Mouse (Mus musculus): ENCODE results near the gene Gin1.
"Not testable (repeated sequence)": the region's sequence is repeated elsewhere in the genome, so short reads cannot be mapped to it uniquely, and the experiment has no call there.

Gin1 gene

DNA sequence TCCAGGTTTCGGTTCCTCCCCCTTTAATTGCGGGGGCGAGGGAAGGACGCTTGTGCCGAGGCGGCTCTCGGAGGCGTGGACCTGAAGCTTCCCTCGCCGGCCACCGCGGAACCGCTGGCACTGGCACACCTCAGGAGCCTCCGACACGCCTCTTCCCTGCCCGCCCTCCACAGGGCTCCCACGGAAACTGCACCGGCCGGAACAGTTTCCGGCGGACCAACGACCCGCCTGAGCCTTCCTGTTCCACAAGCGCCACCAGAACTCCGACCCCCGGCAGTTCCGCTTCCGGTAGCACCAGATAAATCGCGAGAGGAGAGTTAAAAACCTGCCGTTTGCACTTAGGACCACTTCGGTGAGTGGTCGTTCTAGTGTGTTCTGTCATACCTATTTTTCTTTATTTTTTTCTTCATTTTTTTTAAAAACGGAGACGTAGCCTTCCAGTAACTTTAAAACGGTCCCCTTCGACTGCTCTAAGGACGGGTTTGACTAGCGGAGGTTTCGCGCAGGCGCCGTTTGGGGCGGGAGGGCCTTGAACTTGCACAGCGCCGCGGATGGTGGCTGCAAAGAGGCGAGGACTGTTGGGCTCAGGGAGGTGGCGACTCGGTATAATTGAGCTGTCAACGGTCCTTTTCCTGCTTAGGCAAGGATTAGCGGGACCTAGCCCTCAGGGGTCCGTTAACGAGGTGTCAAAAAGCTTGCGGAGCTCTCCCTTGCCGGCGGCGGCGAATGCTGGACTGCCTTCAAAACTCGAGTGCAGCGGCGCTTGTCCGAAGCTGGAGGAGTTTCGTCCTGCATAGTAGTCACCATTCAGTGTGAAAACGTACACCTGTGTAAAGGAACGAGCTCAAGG, at the start of gene Gin1, which contains the start of gene Ppip5k2:
TSS of gene Gin1 (plus strand) at position 269 of the 850 bp plus-strand sequence.
TSS of gene Ppip5k2 (minus strand) at position 508 of the 850 bp plus-strand sequence.
- DNase-seq (ENCODE audit: low read depth, low spot score): peak; percentile 89

DNA sequence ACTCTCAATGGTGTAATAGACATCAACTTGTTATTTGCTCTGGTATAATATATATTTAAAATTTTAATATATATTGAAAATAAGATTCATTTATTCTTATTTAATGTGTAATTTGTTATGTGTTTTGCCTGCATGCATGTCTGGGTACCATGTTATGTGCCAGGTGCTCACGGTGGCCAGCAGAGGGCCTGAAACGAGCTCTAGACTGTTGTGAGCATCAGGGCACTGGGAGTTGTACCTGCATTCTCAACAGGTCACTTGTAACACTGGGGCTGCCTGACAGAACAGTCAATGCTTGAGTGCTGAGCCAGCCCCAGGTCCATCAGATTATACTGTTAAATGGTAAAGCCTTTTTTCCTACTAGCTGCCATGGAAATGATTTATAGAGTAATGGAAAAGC, 43.2 kb upstream of the Gin1 start:
- DNase-seq (ENCODE audit: low read depth, low spot score): no peak

DNA sequence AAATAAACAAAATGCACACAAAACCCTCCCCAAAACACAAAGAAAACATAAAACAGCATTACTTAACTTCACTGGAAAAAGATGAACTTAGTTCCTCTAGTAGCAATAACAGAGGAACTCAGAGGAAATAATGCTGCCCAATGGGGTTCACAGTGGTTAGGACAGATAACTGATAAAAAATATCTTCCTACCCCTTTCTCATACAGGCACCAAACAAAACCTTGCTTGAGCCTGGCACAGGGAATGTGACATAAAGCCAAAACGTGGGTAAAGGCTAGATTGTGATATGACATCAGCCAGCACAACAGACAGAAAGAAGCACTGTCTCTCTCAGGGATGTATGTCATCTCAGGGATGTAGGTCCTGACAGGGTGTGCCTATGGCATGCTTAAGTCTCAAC, 40.6 kb upstream of the Gin1 start:
- DNase-seq (ENCODE audit: low read depth, low spot score): no peak

- DNase-seq (ENCODE audit: low read depth, low spot score): no peak
Observed at GRCm38 (mm10) chr1:97743063-97743462, 26.9 kb upstream of the Gin1 start.

DNA sequence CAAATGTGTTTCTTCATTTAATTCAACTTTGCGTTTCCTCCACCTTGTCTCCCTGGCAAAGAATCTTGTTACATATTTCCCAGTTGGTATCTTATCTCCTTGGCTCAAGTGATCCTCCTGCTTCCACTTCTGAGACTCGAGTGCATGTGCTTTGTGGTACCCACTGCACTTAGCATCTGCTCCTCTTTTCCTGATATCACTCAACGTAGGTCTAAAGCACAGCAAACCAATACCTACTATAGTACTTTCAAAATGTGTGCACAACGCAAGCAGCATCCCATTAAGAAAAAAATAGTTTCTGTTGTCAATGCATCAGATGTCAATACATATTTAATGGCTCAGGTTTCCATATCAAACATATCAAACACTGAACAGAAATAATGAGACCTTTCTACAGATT, 24.3 kb upstream of the Gin1 start:
- no peak for DNase-seq (ENCODE audit: low read depth, low spot score)

DNA sequence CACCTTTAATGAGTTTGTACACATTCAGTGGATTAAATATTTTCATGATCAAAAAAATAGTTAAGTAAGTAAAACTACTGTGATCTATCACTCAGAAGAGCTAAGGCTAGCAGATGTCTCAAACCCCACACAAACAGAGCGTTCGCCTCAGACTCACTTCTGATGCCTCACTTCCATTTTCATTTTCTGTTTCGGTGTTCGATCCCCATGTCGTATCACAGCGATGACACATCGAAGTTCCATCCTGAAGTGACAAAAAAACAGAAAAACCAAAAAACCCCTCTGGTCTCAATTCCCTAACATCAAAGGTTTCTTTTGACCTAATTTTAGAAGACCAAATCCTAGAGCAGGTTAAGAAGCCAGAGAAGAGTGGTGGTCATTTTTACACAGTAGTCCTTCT, 23.7 kb upstream of the Gin1 start:
- no peak for DNase-seq (ENCODE audit: low read depth, low spot score)

DNA sequence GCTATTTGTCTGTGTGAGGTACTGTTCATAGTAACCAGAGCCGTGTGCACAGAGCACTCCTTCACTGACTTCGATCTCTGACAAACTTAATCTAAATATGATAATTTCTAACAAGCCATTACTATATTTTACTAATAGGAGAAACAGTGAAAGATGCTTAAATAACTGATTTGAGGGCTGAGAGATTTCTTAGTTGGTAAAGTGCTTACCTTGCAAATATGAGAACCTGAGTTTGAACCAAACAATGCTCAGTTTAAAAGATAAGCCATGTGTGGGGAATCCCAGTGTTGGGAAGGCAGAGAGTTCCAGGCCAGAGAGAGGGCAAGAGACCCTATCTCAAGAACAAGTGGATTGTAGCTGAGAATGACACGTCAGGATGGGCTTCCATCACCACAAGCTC, 21.8 kb upstream of the Gin1 start:
- no peak for DNase-seq (ENCODE audit: low read depth, low spot score)

DNA sequence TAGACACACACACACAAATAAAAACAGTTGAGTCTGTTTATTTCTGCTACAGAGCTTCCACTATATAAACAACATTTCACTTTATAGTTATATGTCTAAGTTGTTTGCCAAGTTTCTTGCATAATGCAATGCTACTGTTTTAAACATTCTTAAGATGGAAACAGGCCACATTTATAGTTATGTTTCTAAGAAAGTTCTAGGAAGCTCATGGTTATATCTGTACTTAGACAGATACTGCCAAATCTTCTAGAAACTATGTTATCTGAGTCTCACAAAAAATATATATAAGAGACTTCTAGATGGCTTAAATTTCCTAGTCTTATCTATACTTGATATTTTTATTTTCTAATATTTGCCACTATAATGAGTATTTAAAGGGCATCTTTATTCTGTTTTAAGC, 16.8 kb upstream of the Gin1 start:
- no peak for DNase-seq (ENCODE audit: low read depth, low spot score)

GRCm38 (mm10) chr1:97754392-97754791, 15.6 kb upstream of the Gin1 start:
- DNase-seq (ENCODE audit: low read depth, low spot score): no peak

DNA sequence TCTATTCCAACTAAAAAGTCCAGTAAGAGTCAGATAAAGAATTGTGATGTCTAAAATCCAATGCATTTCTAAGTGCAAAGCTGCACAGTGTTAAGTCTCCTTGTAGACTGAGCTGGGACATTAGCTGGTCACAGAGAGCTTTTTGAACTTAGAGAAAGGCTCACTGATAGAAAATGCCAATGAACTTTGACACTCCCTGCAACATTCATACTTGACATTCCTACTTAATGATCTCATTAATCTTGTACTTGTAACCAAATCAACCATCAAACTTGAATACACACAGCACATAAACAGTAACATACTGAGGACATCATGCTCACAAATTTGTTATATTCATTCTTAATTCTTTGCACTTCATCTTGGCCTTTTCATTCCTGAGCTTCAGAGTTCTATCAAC, 10.1 kb upstream of the Gin1 start:
- DNase-seq (ENCODE audit: low read depth, low spot score): no peak

DNA sequence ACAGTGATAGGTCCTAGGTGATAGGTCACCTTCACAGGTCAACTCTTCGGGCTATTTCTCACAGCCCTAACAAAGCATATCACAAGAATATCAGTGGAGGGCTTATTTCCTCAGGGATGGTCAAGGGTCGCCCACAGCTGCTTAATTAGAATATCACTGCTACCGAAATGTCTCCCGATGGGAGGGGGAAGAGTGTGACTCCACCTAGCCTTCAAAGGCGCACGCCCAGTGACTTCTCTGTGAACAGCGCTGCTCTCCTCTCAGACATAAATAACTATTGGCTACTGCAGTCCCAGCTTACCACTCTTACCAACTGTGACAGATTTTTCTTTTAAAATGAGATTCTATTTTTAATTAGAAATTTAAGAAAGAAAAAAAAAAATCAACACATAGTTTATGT, 9.4 kb upstream of the Gin1 start:
- DNase-seq (ENCODE audit: low read depth, low spot score): no peak

DNA sequence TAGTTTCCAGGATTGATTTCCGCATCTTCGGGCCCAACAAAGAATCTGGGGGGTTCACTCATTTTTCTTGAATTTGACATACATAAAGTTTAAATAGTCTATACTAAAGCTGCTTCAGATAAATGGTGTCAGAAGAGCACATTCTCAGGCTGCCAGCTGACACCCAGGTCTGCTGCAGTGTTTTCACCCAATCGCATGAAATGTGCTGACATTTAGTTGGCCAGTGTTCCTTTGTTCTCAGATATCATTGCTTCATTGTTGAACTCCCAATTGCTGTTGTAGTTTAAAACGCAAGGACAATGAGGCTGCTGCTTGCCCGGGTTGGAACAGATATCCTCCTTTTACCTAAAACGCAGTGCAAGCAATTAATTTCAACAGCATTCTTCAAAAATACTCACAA, 8.5 kb upstream of the Gin1 start:
- DNase-seq (ENCODE audit: low read depth, low spot score): no peak

- DNase-seq (ENCODE audit: low read depth, low spot score): not testable (repeated sequence)
Observed at GRCm38 (mm10) chr1:97765712-97766111, 4.3 kb upstream of the Gin1 start.

DNA sequence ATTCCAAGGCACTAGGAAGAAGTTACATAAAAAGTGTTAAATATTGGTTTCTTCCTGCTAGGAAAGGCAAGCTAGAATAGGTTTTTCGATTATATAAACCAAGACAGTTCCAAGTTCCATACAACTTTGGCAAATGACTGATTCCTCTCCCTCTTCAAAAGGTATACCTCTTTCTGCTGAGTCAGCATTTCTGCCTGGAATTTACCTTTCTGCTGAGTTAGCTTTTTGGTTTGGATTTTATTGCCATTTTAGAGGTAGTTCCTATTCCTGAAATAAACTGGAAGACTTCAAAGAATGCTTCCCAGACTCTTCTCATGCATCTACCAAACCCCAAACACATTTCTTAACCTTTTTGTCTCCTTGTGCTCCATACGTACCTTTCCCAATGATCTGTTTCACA, 1.9 kb upstream of the Gin1 start:
- no peak for DNase-seq (ENCODE audit: low read depth, low spot score)

DNA sequence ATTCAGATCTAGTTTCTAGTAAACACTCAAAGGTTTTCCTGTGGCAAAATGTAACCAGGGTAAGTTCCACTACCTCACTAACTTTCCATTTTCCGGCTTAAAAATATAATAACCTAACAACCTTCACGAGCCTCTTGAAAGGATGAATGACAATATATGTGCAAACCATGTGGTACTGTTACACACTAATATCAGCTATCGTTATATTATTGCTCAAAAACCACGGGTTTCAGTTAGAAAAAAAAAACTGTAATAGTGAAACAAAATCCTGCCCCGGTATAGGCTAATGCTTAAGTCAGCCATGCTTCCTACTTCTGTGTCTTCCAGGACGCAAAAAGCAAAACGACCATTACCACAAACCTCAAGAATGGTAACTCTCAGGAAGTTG, 1.1 kb upstream of the Gin1 start:
- no peak for DNase-seq (ENCODE audit: low read depth, low spot score)

DNA sequence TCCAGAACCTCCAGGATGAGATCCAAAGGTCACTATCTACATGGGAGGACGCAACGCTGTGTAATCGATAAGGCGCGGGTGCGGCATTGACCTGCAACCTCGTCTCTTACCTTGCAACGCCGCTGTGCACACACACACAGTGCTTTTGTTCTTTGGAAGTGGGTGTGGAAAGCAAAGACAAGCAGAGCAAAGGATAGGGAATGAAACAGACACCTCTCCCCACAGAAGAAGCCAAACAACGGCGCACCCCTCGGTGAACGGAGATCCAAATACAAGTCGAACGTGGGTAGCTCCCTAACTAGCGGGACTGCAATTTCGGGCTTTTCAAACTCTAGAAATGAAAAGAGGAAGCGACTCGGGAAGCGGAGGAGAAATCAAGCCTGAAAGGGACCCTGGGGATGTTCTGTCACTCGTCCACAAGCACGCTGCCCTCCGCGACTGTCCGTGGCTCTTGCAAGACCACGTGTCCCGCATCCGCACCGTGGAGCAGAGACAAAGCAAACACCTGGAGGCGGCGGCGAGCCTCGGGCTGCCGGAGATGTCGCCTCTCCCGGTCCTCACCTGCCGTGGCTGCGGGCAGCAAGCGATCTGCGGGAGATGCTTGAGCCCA, 573 bp upstream of the Gin1 start:
- peak; percentile 1 for DNase-seq (ENCODE audit: low read depth, low spot score)

GRCm38 (mm10) chr1:97771118-97771517, 1.1 kb downstream of the Gin1 start:
- DNase-seq (ENCODE audit: low read depth, low spot score): no peak

DNA sequence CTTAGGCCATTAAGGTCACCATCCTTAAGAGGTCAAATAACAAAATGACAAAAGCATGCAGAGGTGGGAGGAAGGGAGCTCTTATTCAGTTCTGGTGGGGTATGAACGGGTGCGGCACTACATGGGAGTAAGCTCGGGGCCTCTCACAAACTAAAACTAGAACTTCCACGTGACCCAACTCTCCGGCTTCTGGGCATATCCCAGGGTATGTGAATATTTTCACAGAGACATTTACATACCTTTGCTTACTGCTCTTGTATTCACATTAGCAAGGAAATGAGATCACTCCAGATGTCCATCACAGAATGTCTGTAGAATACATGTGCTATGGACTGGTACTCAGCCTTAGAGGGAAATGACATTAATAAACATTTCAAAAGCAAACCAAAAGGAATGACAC, 1.8 kb downstream of the Gin1 start:
- DNase-seq (ENCODE audit: low read depth, low spot score): no peak

DNA sequence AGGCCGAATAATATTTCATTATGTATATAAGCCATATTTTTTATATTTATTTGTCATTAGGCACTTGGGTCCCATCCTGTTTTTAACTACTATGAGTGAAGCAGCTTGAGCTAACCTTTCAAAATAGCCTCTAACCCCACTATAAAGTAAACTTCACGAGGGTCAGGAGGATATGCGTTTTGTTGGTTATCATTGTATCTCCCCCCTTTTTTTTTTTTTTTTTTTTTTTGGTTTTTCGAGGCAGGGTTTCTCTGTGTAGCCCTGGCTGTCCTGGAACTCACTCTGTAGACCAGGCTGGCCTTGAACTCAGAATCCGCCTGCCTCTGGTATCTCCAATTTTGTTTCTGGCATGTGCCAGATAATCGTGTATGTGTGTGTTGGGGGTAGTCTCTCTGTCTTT, 3.4 kb downstream of the Gin1 start:
- no peak for DNase-seq (ENCODE audit: low read depth, low spot score)

DNA sequence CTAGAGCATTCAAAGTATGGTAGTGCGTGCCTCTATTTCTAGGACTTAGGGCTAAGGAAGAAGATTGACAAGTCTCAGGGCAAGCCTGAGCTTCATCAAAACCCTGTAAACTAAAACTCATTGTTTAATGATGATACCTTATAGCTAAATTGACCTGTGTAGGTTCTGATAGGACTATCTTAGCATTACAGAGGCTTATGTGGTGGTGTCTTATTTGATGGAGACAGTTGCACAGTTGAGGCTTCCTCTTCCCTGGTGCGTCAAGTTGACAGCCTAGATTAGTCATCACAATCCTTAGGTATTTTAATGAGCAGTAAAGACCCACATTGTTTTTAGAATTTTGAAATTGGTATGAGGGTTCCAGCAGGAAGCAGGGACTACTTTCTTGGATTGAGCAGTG, 4.0 kb downstream of the Gin1 start:
- no peak for DNase-seq (ENCODE audit: low read depth, low spot score)

GRCm38 (mm10) chr1:97781674-97782073, 11.7 kb downstream of the Gin1 start:
- DNase-seq (ENCODE audit: low read depth, low spot score): no peak

DNA sequence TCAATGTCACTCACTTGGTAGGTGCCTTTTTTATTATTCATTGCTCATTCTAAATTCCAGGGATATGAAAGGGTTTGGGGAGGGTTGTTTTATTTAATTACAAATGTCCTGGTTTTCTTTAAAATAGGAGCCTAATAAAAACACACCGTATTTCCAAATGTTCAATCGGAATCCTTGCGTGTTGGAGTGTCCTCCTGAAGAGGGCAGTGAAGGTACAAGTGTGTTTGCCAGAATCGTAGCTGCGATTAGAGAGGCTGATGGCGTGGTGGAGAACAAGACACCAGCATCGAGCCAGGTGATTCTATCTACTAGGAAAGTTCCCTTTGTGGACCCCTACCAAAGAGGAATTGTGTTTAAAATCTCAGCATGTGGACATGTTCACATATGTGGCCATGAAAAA, 15.0 kb downstream of the Gin1 start:
- DNase-seq (ENCODE audit: low read depth, low spot score): no peak

GRCm38 (mm10) chr1:97785685-97786393, 15.9 kb downstream of the Gin1 start:
- no peak for DNase-seq (ENCODE audit: low read depth, low spot score)
